Mouse (Mus musculus): Measurements from ENCODE around the gene Spint2. TPM values are rescaled to one million over a fixed set of nuclear protein-coding genes. Genes with fewer than 3 reads are reported as not detected.

Spint2 gene
- total and polyA plus RNA-seq, 2 experiments from 2014 or later: 46.6 to 81.6 TPM

DNA sequence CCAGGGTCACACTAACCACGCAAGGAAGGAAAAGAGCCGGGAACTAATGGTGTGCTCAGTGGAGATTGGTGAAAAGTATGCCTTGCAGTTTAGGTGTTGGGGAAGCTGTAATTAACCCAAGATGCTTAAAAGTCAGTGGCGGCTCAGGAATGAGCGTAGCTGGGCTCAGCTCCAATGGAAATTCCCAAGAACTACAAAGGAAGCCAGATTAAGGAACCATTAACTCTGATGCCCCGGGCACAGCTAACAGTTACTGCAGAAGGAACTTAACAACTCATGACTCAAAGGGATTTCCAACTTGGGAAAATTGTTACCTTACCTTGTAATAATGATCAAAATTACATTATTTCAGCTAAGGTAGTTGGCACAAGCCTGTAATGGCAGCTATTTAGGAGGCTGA lies 5.0 kb downstream of the Spint2 start:
- H3K27me3 ChIP-seq (ENCODE audit: control insufficient read depth, insufficient read depth, low read length): no peaks in the 10 kb centered on the region
- TF ChIP-seq EP300 (IDR thresholded peaks at IDR 0.05; ENCODE audit: low read depth): no peak
- TF ChIP-seq CTCF (IDR thresholded peaks at IDR 0.05; ENCODE audit: low read depth): no peak
- ATAC-seq (ENCODE audit: insufficient read depth, low read depth) (no peak), DNase-seq (ENCODE audit: low spot score) (no peak)
- no peak overlapping the region for H3K27ac ChIP-seq (ENCODE audit: low read depth)
- peaks cover 36% of the 10 kb centered on the region for H3K4me1 ChIP-seq (ENCODE audit: control insufficient read depth, insufficient read depth)
- no peaks in the 10 kb centered on the region for H3K36me3 ChIP-seq (replicated peaks; ENCODE audit: control insufficient read depth, insufficient read depth, low read length)
- WGBS: 40% methylated on average over 5 of the region's 5 CpGs
- no peak overlapping the region for H3K9ac ChIP-seq (replicated peaks; ENCODE audit: low read depth, low read length)
- no peaks in the 10 kb centered on the region for H3K9me3 ChIP-seq (replicated peaks; ENCODE audit: control insufficient read depth, low read length)
- H3K4me3 ChIP-seq (ENCODE audit: low read depth, low read length): no peak overlapping the region
- H3K4me2 ChIP-seq (ENCODE audit: low read depth, low read length): no peak overlapping the region

DNA sequence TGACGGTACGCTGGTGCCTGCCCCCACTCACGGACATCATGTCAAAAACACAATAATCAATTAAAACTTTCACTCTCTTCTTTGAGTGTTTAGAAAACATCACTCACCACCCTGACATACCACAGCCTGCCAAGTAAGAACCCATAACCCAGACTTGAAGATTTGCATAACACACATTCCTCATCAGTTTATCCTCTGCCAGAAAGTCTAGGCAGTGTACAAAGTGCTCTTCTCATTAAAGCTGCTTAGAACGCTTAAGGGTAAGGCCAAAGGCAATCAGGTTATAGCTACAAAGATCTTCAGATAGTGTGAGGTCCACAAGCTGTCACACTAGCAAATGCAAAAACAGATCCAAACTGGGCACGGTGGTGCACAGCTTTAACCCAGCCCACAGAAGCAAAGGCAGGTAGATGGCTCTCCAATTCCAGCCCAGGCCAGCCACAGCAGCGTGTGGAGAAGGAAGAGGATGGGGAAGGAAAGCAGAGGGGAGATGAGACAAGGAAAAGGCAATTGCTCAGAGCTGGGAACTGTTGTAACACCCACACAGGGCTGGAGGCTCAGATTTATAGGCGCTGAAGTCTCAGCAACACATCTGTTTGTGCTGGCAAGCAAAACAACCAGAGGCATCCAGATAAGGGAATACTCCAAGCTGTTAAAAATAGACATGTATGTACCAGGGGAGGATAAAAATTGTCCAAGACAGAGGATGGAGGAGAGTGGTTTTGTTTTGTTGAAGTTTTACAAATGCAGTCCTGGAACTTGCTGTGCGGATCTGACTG lies 9.8 kb downstream of the Spint2 start:
- 34% methylated on average over 8 of the region's 8 CpGs for whole genome bisulfite sequencing
- Histone ChIP-seq H3K4me3 (ENCODE audit: low read depth, low read length) (no peak overlapping the region), H3K27me3 (ENCODE audit: control insufficient read depth, insufficient read depth, low read length) (no peaks in the 10 kb centered on the region), H3K9me3 (replicated peaks; ENCODE audit: control insufficient read depth, low read length) (no peaks in the 10 kb centered on the region), H3K4me1 (ENCODE audit: control insufficient read depth, insufficient read depth) (peaks cover 23% of the 10 kb centered on the region), H3K4me2 (ENCODE audit: low read depth, low read length) (peak overlapping the region; percentile 40), H3K27ac (ENCODE audit: low read depth) (peak overlapping the region; percentile 88), H3K36me3 (replicated peaks; ENCODE audit: control insufficient read depth, insufficient read depth, low read length) (no peaks in the 10 kb centered on the region), H3K9ac (replicated peaks; ENCODE audit: low read depth, low read length) (peak overlapping the region; percentile 42)
- ATAC-seq (ENCODE audit: insufficient read depth, low read depth) (peak; percentile 86), DNase-seq (ENCODE audit: low spot score) (peak; percentile 64)
- no peak for TF ChIP-seq EP300 (IDR thresholded peaks at IDR 0.05; ENCODE audit: low read depth)
- no peak for TF ChIP-seq CTCF (IDR thresholded peaks at IDR 0.05; ENCODE audit: low read depth)

DNA sequence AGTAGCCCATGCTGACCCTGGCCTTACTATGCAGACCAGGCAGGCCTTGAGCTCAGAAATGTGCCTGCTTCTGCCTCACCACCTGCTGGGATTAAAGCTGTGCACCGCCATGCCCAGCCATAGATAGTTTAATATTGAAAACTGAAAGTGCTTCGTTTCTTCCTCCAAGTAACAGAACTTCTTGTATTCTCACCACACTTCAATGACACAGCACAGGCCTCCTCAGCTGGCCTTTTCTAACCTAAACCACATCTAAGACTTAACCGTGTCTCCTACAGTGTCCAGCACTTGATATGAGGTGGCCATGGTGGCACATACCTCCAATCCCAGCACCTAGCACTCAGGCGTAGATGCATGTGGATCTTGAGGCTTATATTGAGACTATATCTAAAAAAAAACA lies 11.3 kb downstream of the Spint2 start:
- H3K9me3 ChIP-seq (replicated peaks; ENCODE audit: control insufficient read depth, low read length): no peaks in the 10 kb centered on the region
- ATAC-seq (ENCODE audit: insufficient read depth, low read depth): no peak
- no peaks in the 10 kb centered on the region for H3K36me3 ChIP-seq (replicated peaks; ENCODE audit: control insufficient read depth, insufficient read depth, low read length)
- no peak for DNase-seq (ENCODE audit: low spot score)
- H3K4me1 ChIP-seq (ENCODE audit: control insufficient read depth, insufficient read depth): peaks cover 18% of the 10 kb centered on the region
- H3K27ac ChIP-seq (ENCODE audit: low read depth): no peak overlapping the region
- no peak overlapping the region for H3K4me2 ChIP-seq (ENCODE audit: low read depth, low read length)
- WGBS: 86% methylated on average over 4 of the region's 4 CpGs
- no peak overlapping the region for H3K4me3 ChIP-seq (ENCODE audit: low read depth, low read length)
- no peak overlapping the region for H3K9ac ChIP-seq (replicated peaks; ENCODE audit: low read depth, low read length)
- H3K27me3 ChIP-seq (ENCODE audit: control insufficient read depth, insufficient read depth, low read length): no peaks in the 10 kb centered on the region
- no peak for TF ChIP-seq CTCF (IDR thresholded peaks at IDR 0.05; ENCODE audit: low read depth)
- no peak for TF ChIP-seq EP300 (IDR thresholded peaks at IDR 0.05; ENCODE audit: low read depth)

DNA sequence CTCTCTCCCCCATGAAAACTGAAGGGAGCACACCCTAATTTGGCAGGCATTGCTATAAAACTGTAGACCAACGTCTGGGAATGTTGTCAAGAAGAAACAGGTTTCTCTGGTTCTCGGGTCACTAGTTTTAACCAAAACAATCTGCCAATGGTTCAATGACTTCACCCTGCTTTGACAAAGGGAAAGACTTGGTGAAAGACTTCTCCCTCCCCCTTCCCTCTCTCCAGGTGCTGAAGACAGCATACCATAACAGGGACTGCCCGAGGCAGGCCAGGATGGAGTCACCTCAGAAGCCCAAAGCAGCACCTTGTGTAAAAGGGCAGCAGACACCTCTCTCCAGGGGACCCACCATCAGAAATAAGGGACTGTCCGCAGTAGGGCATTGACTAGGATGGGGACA lies 14.8 kb downstream of the Spint2 start:
- Histone ChIP-seq H3K9me3 (replicated peaks; ENCODE audit: control insufficient read depth, low read length) (no peaks in the 10 kb centered on the region), H3K4me2 (ENCODE audit: low read depth, low read length) (no peak overlapping the region), H3K27ac (ENCODE audit: low read depth) (no peak overlapping the region), H3K36me3 (replicated peaks; ENCODE audit: control insufficient read depth, insufficient read depth, low read length) (no peaks in the 10 kb centered on the region), H3K4me3 (ENCODE audit: low read depth, low read length) (no peak overlapping the region), H3K9ac (replicated peaks; ENCODE audit: low read depth, low read length) (no peak overlapping the region), H3K27me3 (ENCODE audit: control insufficient read depth, insufficient read depth, low read length) (no peaks in the 10 kb centered on the region), H3K4me1 (ENCODE audit: control insufficient read depth, insufficient read depth) (peaks cover 17% of the 10 kb centered on the region)
- WGBS: 74% methylated on average over 4 of the region's 4 CpGs
- ATAC-seq (ENCODE audit: insufficient read depth, low read depth) (no peak), DNase-seq (ENCODE audit: low spot score) (no peak)
- TF ChIP-seq CTCF (IDR thresholded peaks at IDR 0.05; ENCODE audit: low read depth) (no peak), EP300 (IDR thresholded peaks at IDR 0.05; ENCODE audit: low read depth) (no peak)

DNA sequence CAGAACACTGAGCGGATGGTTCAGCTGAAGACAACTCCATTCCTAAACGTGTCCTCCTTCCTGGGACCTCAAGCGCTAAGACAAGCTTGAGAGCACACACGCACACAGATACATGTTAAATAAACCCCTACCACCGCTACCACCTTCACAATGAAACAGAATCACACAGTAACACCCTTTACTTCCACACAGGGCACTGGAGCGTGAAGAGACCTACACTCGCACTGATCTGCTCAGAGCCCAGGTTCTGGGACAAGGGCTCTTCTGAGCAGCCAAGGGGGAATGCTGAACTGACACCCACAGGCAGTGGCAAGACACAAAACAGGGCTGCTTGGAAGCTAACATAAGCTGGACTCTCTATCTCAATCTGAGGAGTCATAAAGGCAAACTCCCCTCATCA lies 16.1 kb downstream of the Spint2 start:
- H3K4me2 ChIP-seq (ENCODE audit: low read depth, low read length): no peak overlapping the region
- no peak overlapping the region for H3K4me3 ChIP-seq (ENCODE audit: low read depth, low read length)
- no peaks in the 10 kb centered on the region for H3K9me3 ChIP-seq (replicated peaks; ENCODE audit: control insufficient read depth, low read length)
- H3K4me1 ChIP-seq (ENCODE audit: control insufficient read depth, insufficient read depth): peaks cover 11% of the 10 kb centered on the region; the same call in 1 of the 2 replicates
- H3K27me3 ChIP-seq (ENCODE audit: control insufficient read depth, insufficient read depth, low read length): no peaks in the 10 kb centered on the region
- DNase-seq (ENCODE audit: low spot score): no peak
- no peak overlapping the region for H3K9ac ChIP-seq (replicated peaks; ENCODE audit: low read depth, low read length)
- no peak for TF ChIP-seq EP300 (IDR thresholded peaks at IDR 0.05; ENCODE audit: low read depth)
- TF ChIP-seq CTCF (IDR thresholded peaks at IDR 0.05; ENCODE audit: low read depth): no peak
- no peak overlapping the region for H3K27ac ChIP-seq (ENCODE audit: low read depth)
- no peaks in the 10 kb centered on the region for H3K36me3 ChIP-seq (replicated peaks; ENCODE audit: control insufficient read depth, insufficient read depth, low read length)
- no peak for ATAC-seq (ENCODE audit: insufficient read depth, low read depth)
- 75% methylated on average over 7 of the region's 7 CpGs for WGBS

DNA sequence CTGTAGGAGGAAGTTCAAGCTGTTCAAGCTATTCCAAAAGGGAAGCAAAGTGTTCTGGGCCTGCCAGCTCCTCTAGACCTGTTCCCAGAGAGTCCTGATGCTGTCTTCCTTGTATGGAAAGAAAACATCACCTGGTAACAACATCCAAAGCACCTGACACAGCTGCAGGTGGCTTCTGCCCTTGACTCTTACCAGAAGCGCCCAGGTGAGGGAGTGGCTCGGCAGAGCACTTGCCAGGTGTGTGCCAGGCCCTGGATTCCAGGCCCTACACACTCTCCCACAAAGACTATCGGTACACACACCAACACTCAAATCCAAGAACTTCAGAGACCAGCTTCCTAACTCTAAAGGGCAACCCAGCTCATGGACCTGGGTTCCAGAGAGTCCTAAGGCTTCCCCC lies 17.9 kb downstream of the Spint2 start:
- Histone ChIP-seq H3K27me3 (ENCODE audit: control insufficient read depth, insufficient read depth, low read length) (no peaks in the 10 kb centered on the region), H3K4me2 (ENCODE audit: low read depth, low read length) (no peak overlapping the region), H3K36me3 (replicated peaks; ENCODE audit: control insufficient read depth, insufficient read depth, low read length) (no peaks in the 10 kb centered on the region), H3K9ac (replicated peaks; ENCODE audit: low read depth, low read length) (no peak overlapping the region), H3K9me3 (replicated peaks; ENCODE audit: control insufficient read depth, low read length) (no peaks in the 10 kb centered on the region), H3K27ac (ENCODE audit: low read depth) (no peak overlapping the region), H3K4me3 (ENCODE audit: low read depth, low read length) (no peak overlapping the region), H3K4me1 (ENCODE audit: control insufficient read depth, insufficient read depth) (peaks cover 16% of the 10 kb centered on the region; the same call in 1 of the 2 replicates)
- ATAC-seq (ENCODE audit: insufficient read depth, low read depth) (no peak), DNase-seq (ENCODE audit: low spot score) (no peak)
- 85% methylated on average over 3 of the region's 3 CpGs for WGBS
- no peak for TF ChIP-seq EP300 (IDR thresholded peaks at IDR 0.05; ENCODE audit: low read depth)
- TF ChIP-seq CTCF (IDR thresholded peaks at IDR 0.05; ENCODE audit: low read depth): no peak
